Mouse (Mus musculus) naive thymus-derived CD4-positive, alpha-beta T cell, adult 5 months (primary cell): ENCODE results near the gene Timmdc1. TPM values are rescaled to one million over a fixed set of nuclear protein-coding genes. Genes with fewer than 3 reads are reported as not detected.

Source experiments
- polyA plus RNA-seq: library from polyadenylated mRNA; unstranded; fragments of 100-300 nt; shearing (Covaris generic); gene quantifications from one replicate; pipeline ENCODE4 v1.2.1, GENCODE M21; 2017

Gene Timmdc1
- 3.8 TPM for polyA plus RNA-seq

DNA sequence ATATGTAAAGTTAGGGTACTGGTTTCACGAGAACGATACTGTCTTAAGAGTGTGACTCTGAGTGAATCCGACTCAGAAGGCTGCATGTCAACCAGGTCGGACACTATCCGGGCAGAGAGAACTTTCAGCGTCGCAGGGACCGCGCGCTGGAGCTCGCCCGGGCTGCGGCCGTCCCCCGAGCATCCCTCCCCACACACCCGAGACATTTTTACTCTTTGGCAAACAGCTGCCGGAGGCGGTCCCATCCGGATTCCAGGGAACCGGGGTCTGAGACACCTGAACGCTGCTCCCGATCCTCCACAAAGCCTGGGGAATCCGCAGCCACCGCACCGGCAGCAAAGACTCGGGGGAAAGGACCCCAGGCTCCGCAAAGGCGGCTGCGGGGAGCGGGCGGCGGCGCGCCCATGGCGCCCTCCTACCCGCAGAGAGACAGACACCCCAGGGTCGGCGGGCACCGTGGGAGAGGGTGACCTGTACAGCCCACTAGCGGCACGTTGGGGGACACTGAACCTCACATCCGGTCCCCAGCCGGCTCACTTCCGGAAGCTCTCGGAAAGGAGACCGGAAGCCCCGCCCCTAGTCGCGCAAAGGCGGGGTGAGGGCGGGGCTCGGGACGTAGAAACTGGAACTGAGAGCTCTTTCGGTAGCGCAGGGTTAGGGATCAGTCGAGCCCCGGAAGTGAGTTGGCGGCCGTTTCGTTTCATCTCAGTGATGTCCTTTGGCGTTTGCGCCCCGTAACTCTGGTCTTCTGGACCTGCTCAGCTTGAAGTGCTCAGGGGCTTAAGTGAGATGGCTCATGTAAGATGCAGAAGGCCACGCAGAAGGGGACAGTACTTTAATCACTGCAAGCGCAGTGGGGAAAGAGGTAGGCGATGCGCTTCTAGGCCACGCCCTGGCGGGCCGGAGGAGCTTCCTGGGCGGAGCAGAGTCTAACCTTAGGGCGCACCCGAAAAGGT lies at the start of gene Timmdc1:
Gene Timmdc1 (minus strand): TSS at position 535 of the 956 bp plus-strand sequence.

GRCm38 (mm10) chr16:38558221-38558748 lies 35.8 kb upstream of the Timmdc1 start, which contains the start of gene Tmem39a:
Gene Tmem39a (plus strand): TSS chr16:38558698.

DNA sequence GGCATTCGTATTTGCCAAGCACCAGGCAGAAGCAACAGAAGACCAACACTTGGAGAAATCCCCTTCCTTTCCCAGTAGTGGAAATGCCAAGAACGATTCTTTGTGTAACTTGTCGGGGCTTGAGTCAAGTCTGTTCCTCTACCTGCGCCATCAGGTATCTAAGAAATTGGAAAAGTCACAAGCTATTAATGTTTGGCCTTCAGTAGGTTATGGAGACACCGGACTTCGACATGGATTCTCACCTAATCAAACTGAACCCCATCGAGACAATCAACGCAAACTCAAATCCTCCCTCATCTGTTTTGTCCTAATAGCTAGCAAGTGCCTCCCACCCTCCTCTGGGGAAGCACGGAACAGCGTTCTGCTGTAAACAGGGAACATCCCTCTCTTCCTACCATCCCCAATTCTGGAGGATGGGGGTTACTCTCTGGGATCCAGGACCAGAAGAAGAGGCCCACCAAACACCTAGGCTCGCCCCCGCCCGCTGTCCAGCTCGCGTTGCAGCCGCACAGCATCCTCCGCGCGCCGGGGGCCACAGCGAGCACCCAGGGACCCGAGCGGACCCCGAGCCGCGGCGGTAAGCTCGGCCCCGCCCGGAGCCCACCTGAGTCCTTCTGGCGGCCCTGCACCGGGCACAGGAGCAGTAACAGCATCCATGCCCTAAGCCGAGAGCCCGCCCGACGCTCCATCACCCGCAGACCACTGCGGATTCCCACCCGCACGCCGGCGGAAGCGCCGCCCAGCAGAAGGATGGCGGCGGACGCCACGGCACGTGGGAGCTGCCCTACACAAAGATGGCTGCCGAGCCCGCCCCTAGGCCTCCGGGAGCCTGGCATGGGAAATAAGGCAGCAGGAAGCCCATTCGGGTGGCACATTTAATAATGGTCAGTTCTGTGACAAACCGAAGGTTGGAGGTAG lies 27.3 kb upstream of the Timmdc1 start, which contains the start of gene Poglut1:
Gene Poglut1 (minus strand): TSS at position 780 of the 918 bp plus-strand sequence.

DNA sequence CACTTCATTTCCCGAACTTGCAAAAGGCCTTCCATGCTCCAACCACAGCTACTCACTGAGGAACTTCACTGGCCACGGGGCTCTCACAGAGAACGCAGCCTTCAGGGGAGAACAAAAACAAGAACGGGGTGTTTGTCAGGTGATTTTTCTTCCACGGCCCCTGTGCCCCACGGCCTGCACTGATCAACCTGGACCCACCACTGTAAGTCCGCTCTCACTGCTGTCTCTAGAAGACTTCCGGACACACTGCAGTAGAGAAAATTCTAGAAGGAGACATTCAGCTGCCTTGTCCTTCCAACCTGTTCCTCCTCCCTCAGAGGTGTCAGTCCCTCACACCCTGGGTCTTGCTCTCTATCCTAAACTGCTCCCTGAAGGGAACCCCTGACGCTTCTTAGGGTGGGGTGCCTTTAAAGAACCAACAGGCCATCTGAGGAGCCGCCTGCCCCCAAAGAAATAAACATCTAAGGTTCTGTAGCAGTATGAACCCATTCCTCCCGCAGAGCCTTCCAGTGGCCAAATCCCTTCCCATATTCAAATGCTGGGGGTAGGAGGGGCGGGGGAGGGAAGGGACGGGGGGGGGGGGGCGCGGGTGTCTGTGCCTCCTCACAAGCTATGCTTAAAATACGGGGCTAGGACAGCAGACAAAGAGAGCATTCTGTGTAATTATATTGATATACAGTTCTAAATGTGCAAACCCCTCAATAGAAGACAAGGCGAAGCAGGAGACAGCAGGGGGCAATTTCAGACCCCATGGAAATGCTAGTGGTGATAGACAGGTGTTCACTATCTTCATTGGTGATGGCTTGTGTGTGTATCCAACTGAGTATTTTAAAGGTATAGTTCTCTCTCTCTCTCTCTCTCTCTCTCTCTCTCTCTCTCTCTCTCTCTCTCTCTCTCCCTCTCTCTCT lies 66.7 kb downstream of the Timmdc1 start, which contains the start of gene Cd80:
Gene Cd80 (plus strand): TSS at position 51 of the 908 bp plus-strand sequence.

DNA sequence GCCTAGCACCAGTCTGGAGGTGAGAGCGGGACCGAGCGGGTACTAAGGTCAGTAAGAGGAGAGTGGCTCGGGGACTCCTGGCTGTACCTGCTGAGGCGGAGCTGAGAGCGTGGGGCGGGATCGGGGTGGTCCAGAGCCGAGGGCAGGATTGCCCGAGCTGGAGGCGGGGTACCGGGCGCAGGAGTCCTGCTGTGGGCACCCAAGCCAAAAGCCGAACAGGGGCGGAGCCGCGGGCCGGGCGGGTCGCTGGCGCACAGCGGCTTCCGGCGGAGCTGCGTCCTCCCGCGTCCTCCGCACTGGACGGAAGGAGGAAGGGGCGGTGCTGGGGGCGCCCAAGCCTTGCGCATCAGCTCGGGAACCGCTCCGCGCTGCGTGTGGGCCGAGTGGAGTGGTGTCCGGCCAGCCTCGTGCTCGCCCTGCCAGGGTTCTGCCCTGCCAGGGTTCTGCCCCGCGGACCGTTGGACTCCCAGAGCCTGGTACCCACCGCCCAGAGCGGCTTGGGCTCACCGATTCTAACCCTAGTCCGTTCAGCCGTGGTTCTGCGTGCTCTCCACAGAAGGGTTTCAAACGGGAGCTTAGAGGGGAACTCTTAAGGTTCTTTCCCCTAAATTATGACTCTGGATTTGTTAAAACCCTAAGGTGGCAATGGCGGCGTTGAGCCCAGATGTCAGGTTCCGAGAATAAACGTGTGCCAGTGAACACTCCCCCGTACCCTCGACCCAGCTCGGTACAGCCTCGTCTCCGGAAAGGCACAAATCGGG lies 69.8 kb downstream of the Timmdc1 start, which contains the start of gene Adprh:
Gene Adprh (minus strand): TSS at position 262 of the 761 bp plus-strand sequence.

Other genes starting within 250 kb of the Timmdc1 start
- gene Nr1i2, start 227.8 kb downstream of the Timmdc1 start, polyA plus RNA-seq: not detected
- not detected for gene Maats1, start 180.5 kb downstream of the Timmdc1 start, polyA plus RNA-seq
- 77.7 TPM for gene Cox17, start 175.7 kb downstream of the Timmdc1 start, polyA plus RNA-seq
- not detected for gene Gm21987, start 175.6 kb downstream of the Timmdc1 start, polyA plus RNA-seq
- not detected for gene Popdc2, start 160.5 kb downstream of the Timmdc1 start, polyA plus RNA-seq
- gene Pla1a, start 89.5 kb downstream of the Timmdc1 start, polyA plus RNA-seq: not detected
- 36.4 TPM for gene Adprh, start 70.0 kb downstream of the Timmdc1 start, polyA plus RNA-seq
- 0.22 TPM for gene Cd80, start 67.1 kb downstream of the Timmdc1 start, polyA plus RNA-seq
- 27.2 TPM for gene Poglut1, start 27.6 kb upstream of the Timmdc1 start, polyA plus RNA-seq
- 49.6 TPM for gene Tmem39a, start 36.0 kb upstream of the Timmdc1 start, polyA plus RNA-seq
- gene Arhgap31, start 190.6 kb upstream of the Timmdc1 start, polyA plus RNA-seq: 58.9 TPM
- gene B4galt4, start 219.6 kb upstream of the Timmdc1 start, polyA plus RNA-seq: 0.53 TPM